Mouse (Mus musculus) testis, adult 2 months (tissue): ENCODE results near the gene Tnfaip8l2.

Experiments
- CTCF ChIP-seq: fragments of 200-500 bp; IDR thresholded peaks from 2 replicates; pipeline ENCODE4 v1.5.1; 2012; ENCODE audit warnings: low read depth, mild to moderate bottlenecking, inconsistent platforms, low read length, moderate library complexity; ENCODE audit not compliant: control insufficient read depth, insufficient read depth, insufficient replicate concordance
- POLR2A ChIP-seq: fragments of 200-500 bp; IDR thresholded peaks from 2 replicates; pipeline ENCODE4 v1.6.1; 2012; ENCODE audit warnings: low read depth, mild to moderate bottlenecking, inconsistent platforms, low read length, moderate library complexity; ENCODE audit not compliant: control insufficient read depth

DNA sequence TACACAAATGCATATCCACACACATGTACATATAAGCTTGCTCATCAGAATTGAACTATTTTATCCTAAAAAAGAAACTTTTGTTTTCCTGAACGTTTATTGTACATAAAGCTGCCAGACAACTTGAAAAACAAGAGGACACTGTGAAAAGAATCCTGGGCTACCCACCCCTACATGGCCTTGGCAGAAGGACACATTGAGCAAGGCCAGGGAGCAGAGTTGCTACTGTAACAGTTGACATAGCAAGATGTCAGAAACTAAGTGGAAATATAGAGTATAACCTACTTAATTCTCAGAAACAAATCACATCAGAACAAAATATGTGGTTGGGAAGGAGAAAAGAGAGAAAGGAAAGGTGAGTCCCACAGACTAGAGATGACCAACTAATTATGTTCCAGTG, 39.7 kb upstream of the Tnfaip8l2 start:
- TF ChIP-seq POLR2A (no peak), CTCF (no peak)
